Mouse (Mus musculus): ENCODE results near the gene Col12a1. TPM values are rescaled to one million over a fixed set of nuclear protein-coding genes. Genes with fewer than 3 reads are reported as not detected.
A peak's percentile ranks its signal among the peaks of the same experiment; 100 is the strongest.

Col12a1 gene
- total RNA-seq, 2 experiments from 2014 or later: 5.2 to 6.0 TPM

- no peak for DNase-seq (ENCODE audit: low spot score in 2 of 2)
Observed at GRCm38 (mm10) chr9:79606122-79606521, 112.5 kb downstream of the Col12a1 start.

GRCm38 (mm10) chr9:79605722-79606121 is 112.9 kb downstream of the Col12a1 start:
- no peak for DNase-seq (ENCODE audit: low spot score in 2 of 2)

DNA sequence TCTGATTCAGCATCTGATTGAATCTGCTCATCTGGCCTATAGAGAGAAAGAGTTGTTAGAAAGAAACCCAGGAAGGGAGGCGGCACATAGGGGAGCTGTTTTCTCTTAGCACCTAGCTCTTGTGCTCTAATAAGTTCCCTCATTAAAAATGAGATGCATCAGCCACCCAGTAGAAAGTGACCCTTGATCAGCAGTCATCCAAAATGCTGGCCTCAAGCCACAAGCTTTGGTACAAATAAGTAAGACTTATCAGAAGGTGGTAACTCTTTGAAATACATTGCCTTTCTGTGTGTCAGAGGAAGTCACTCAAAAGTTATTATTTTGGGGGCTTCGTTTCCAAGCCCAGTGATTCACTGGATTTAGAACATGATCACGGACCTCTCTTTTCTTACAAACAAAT is 114.1 kb downstream of the Col12a1 start:
- no peak for DNase-seq (ENCODE audit: low spot score in 2 of 2)

GRCm38 (mm10) chr9:79603448-79603847 is 115.2 kb downstream of the Col12a1 start:
- DNase-seq (ENCODE audit: low spot score in 2 of 2): no peak

GRCm38 (mm10) chr9:79600237-79600570 is 118.4 kb downstream of the Col12a1 start:
- DNase-seq (ENCODE audit: low spot score in 2 of 2): no peak

DNA sequence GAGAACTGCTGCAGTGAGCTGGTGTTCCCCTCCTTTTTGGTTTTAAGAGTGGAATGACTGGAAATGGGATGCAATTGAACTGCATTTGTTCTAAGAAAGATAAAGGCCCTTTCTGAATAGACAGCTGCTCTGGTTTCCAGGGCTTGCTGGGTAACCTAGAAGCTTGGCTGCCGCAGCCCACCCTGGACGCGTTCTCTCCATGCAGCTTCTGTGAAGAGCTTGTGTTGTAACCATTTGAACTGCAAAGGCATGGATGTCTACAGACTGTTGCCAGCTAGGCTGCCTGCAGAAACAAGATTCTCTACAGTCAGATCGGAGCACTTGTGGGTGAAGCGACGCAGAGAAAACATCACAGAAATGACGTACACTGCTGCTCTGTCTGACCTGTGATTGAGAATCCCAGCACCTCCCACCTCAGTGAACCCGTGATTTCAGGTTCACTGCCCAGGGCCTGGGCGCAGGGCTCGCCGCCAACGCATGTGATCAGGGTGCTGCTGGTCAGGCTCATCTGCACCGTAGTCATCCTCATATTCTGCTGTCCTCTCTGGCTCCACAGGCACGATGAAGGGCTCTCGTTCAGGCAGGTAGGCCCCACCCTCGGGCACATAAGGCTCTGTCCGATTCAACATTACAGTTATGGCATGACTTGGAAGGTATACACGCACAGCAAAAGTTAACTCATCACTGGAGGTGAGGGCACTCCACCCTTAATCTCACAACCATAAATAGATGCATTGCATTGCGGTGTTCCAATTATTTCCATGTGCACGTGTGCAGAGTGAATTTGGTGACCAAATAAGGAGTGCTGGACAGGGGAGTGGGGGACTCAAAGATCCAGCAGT is 119.0 kb downstream of the Col12a1 start:
- DNase-seq (ENCODE audit: low spot score in 2 of 2): peak; percentile 3 to 13

DNA sequence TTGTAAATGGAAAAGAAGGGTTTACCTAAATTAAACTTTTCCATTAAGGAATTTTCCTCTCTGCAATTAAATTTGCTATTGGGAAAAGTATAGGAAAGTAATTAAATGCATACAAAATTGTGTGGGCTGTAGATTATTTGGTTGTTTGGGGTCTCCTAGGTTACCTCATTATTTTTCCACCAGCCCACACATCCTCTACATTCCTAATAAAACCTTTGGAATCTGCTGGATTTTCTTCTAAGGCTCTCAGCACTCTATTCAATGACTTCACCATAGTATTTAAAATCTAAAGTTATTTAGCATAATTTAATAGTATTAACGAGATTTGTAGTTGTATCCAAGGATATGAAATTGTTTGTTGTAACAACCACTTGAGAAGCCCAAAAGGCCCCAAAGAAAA is 120.1 kb downstream of the Col12a1 start:
- no peak for DNase-seq (ENCODE audit: low spot score in 2 of 2)

DNA sequence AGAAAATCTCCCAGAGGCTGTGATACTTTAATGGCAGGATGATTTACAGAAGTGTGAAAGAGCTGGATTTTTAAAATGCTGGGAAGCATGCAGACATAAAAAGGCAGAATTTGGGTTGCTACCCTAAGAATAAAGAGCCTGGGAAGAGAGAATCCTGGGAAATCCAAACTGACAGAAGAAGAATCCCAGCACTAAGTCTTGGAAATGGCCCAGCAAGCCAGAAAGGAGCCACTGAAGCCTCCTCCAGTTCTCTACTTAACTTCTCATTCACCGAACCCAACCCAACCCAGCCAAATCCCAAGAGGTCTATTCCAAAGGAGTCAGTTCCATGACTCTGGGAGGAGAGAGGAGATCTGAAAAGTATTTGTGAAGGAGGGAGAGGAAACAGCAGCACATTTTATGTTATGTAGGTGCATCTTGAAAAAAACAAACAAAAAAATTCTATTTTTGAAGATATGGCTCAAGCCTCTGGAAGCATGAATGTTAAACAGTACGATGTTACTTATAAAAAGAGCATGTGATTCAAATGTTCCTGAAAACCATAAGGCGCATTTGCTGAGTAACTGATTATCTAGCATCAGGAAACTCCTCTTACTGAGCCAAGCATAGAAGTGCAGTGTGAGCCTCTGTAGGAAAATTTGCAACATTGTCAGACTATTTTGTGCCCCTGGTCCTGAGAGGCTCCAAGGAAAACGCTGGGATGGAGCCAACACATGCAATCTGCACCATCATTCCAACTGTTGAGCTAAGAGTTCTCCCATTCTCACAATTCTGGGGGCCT is 132.0 kb downstream of the Col12a1 start:
- DNase-seq (ENCODE audit: low spot score in 2 of 2): peak in 1 of 2 experiments; percentile 6

DNA sequence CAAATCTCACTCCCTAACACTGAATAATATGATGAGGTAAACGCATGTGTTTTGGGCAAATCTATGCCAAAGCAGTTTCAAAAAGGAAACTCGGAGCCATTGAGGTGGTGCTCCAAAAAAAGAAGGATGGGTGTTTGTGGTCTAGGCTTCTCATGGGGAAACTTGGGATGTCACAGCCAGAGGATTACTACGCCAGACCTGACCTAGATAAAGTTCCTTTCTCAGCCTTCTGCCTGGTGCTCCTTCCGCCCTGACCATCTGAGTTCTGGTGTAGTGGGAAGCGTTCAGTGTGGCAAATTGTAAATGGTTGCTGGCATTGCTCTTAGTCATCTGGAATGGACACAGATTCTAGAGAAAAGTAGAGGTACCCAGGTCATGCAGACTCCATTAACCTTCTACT is 151.8 kb downstream of the Col12a1 start:
- no peak for DNase-seq (ENCODE audit: low spot score in 2 of 2)

- DNase-seq (ENCODE audit: low spot score in 2 of 2): no peak
Observed at GRCm38 (mm10) chr9:79553297-79553696, 165.3 kb downstream of the Col12a1 start.

Other genes with a start within 250 kb of the Col12a1 start
- 100 to 1,000 TPM; 321 to 335 TPM for gene Cox7a2, start 41.0 kb upstream of the Col12a1 start, total RNA-seq (2021)
- 100 to 1,000 TPM; 242 to 243 TPM for gene Tmem30a, start 74.7 kb upstream of the Col12a1 start, total RNA-seq (2021)

All from layer of hippocampus, adult 18-20 months (tissue).